Mouse (Mus musculus): ENCODE results near the gene Phf10. TPM values are rescaled to one million over a fixed set of nuclear protein-coding genes. Genes with fewer than 3 reads are reported as not detected.
A peak's percentile ranks its signal among the peaks of the same experiment; 100 is the strongest.
"Not testable (repeated sequence)": the region's sequence is repeated elsewhere in the genome, so short reads cannot be mapped to it uniquely, and the experiment has no call there.

Phf10 gene
- 28.0 and 28.7 TPM in 2 replicates for polyA plus RNA-seq (2015; fragmentation: Nextera tagmentation; extraction: Ambion mirVana)

GRCm38 (mm10) chr17:14960951-14961556 lies at the start of gene Phf10:
Gene Phf10 (minus strand): TSS chr17:14961273.
- not testable (repeated sequence) for H3K27ac ChIP-seq (ENCODE audit: low read length)

GRCm38 (mm10) chr17:15009706-15010413 lies 48.8 kb upstream of the Phf10 start, which contains the start of gene Gm3435:
Gene Gm3435 (plus strand): TSS chr17:15010176.
- H3K4me3 ChIP-seq (ENCODE audit: low read length); H3K9ac ChIP-seq (replicated peaks; ENCODE audit: low read length); H3K36me3 ChIP-seq (ENCODE audit: insufficient read depth, low read length); H3K4me2 ChIP-seq (replicated peaks; ENCODE audit: low read depth, low read length); H3K9me3 ChIP-seq (ENCODE audit: low read length); H3K4me1 ChIP-seq (ENCODE audit: insufficient read depth, low read length); H3K27ac ChIP-seq (ENCODE audit: low read length); H3K27me3 ChIP-seq (ENCODE audit: insufficient read depth, low read length): not testable (repeated sequence)
- no CpG with 5 or more reads among the region's 60 CpGs for WGBS
- ATAC-seq (ENCODE audit: low FRiP score, low TSS enrichment) = peak; percentile 98

More at GRCm38 (mm10) chr17:14960951-14961556, at the start of gene Phf10:
- H3K36me3 ChIP-seq (ENCODE audit: insufficient read depth, low read length); H3K4me1 ChIP-seq (ENCODE audit: insufficient read depth, low read length); H3K27me3 ChIP-seq (ENCODE audit: insufficient read depth, low read length); H3K9me3 ChIP-seq (ENCODE audit: low read length): not testable (repeated sequence)
- Histone ChIP-seq H3K9ac (replicated peaks; ENCODE audit: low read length) (peak within 1 kb of the TSS; percentile 83), H3K4me3 (ENCODE audit: low read length) (peak within 1 kb of the TSS; percentile 77), H3K4me2 (replicated peaks; ENCODE audit: low read depth, low read length) (peak within 1 kb of the TSS; percentile 92)
- WGBS = 0% methylated on average over 21 of the region's 100 CpGs
- ATAC-seq (ENCODE audit: low FRiP score, low TSS enrichment) = peak; percentile 87

DNA sequence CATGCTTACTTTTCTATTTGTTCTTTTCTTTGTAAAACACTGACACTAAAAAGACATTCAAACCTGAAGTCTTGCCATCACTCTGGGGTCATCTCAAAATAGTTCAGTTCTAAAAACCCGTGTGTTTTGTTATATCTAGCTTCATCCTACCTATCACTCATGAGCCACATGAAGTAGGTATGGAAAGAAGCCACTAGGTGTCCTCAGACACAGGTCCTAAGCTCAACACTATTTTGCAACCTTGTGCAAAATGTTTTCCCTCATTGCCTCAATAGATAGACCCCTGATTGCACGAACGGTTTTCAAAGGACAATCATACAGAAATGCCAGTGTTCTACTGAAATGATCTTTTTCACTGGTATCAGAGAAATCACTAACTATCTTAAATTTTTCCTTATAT lies 48.0 kb upstream of the Phf10 start:
- ATAC-seq (ENCODE audit: low FRiP score, low TSS enrichment); H3K27me3 ChIP-seq (ENCODE audit: insufficient read depth, low read length); H3K4me2 ChIP-seq (replicated peaks; ENCODE audit: low read depth, low read length); H3K4me3 ChIP-seq (ENCODE audit: low read length); H3K36me3 ChIP-seq (ENCODE audit: insufficient read depth, low read length); H3K27ac ChIP-seq (ENCODE audit: low read length); H3K4me1 ChIP-seq (ENCODE audit: insufficient read depth, low read length); H3K9ac ChIP-seq (replicated peaks; ENCODE audit: low read length); H3K9me3 ChIP-seq (ENCODE audit: low read length): not testable (repeated sequence)
- WGBS = no CpG with 5 or more reads among the region's 3 CpGs

- H3K9me3 ChIP-seq (ENCODE audit: low read length); H3K36me3 ChIP-seq (ENCODE audit: insufficient read depth, low read length); H3K27ac ChIP-seq (ENCODE audit: low read length); H3K9ac ChIP-seq (replicated peaks; ENCODE audit: low read length); H3K4me3 ChIP-seq (ENCODE audit: low read length); H3K27me3 ChIP-seq (ENCODE audit: insufficient read depth, low read length); H3K4me2 ChIP-seq (replicated peaks; ENCODE audit: low read depth, low read length); H3K4me1 ChIP-seq (ENCODE audit: insufficient read depth, low read length); ATAC-seq (ENCODE audit: low FRiP score, low TSS enrichment): not testable (repeated sequence)
- WGBS = no CpG with 5 or more reads among the region's 4 CpGs
Measured at GRCm38 (mm10) chr17:15000047-15000446, 39.0 kb upstream of the Phf10 start.

GRCm38 (mm10) chr17:14994140-14994539 lies 33.1 kb upstream of the Phf10 start:
- not testable (repeated sequence) for H3K4me3 ChIP-seq (ENCODE audit: low read length); H3K27ac ChIP-seq (ENCODE audit: low read length); H3K9me3 ChIP-seq (ENCODE audit: low read length); ATAC-seq (ENCODE audit: low FRiP score, low TSS enrichment); H3K36me3 ChIP-seq (ENCODE audit: insufficient read depth, low read length); H3K4me2 ChIP-seq (replicated peaks; ENCODE audit: low read depth, low read length); H3K27me3 ChIP-seq (ENCODE audit: insufficient read depth, low read length); H3K4me1 ChIP-seq (ENCODE audit: insufficient read depth, low read length); H3K9ac ChIP-seq (replicated peaks; ENCODE audit: low read length)
- WGBS = no CpG with 5 or more reads among the region's 5 CpGs

GRCm38 (mm10) chr17:14993139-14993832 lies 32.2 kb upstream of the Phf10 start:
- no CpG with 5 or more reads among the region's 47 CpGs for WGBS
- H3K4me1 ChIP-seq (ENCODE audit: insufficient read depth, low read length); H3K27ac ChIP-seq (ENCODE audit: low read length); H3K27me3 ChIP-seq (ENCODE audit: insufficient read depth, low read length); H3K4me2 ChIP-seq (replicated peaks; ENCODE audit: low read depth, low read length); H3K9ac ChIP-seq (replicated peaks; ENCODE audit: low read length); H3K36me3 ChIP-seq (ENCODE audit: insufficient read depth, low read length); H3K4me3 ChIP-seq (ENCODE audit: low read length); H3K9me3 ChIP-seq (ENCODE audit: low read length): not testable (repeated sequence)
- ATAC-seq (ENCODE audit: low FRiP score, low TSS enrichment) = peak; percentile 89

DNA sequence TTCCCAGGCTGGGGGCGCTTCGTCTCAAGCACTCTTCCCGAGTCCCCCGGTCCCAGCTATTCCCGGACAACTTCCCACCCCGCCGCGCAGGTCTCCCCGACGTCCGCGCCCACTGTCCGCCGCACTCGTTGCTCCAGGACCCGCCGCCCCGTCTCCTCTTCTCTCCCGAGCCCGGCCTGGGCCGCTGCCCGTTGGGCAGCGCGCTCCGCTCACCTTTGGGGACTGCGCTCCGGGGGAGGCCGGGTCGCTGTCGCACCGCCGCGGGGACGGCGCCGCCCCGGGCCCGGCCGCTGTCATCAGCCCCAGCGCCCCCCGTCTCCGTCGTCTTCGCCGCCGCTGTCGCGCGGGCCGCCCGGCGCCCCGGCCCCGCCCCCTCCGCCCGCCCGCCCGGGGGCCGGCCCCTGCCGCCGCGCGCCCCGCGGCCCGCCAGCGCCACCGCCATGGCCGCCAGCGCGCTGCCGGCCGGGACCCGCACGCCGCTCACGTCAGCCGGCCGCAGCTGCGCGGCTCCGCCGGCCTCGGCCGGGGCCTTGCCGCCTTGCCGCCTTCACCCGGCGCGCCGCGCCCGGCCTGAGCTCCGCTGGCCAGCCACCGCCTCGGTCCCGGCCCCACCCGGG lies 31.6 kb upstream of the Phf10 start:
- H3K27ac ChIP-seq (ENCODE audit: low read length); H3K36me3 ChIP-seq (ENCODE audit: insufficient read depth, low read length); H3K27me3 ChIP-seq (ENCODE audit: insufficient read depth, low read length); H3K4me1 ChIP-seq (ENCODE audit: insufficient read depth, low read length); H3K4me3 ChIP-seq (ENCODE audit: low read length); H3K9ac ChIP-seq (replicated peaks; ENCODE audit: low read length); H3K9me3 ChIP-seq (ENCODE audit: low read length); H3K4me2 ChIP-seq (replicated peaks; ENCODE audit: low read depth, low read length): not testable (repeated sequence)
- no CpG with 5 or more reads among the region's 98 CpGs for WGBS
- ATAC-seq (ENCODE audit: low FRiP score, low TSS enrichment) = peak; percentile 80

DNA sequence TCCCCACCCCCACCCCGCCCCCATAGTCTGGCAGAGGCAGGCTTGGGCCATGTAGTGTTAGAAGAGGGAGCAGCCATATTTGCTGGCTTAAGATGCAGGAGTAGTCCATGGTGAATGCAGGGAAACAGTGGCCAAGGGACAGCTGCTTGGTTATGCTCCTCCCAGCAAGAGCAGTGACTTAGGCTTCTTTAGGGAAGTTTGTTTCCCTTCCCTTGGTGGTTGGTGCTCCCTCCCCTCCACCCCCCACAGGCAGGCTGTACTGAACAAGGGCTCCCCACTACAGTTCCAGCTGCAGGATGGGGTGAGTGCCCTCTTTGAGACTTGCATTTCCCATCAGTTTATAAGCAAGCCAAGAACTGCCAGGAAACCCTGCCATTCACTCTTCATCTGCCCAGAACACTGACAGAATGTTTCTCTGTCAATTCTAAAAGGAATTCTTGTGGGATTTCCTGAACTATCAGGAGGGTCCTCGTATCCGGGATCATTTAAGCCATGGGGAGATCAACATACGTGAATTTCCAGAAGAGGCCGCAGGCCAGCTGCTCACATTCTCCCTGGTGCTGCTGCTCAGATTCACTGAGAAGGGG lies 29.1 kb upstream of the Phf10 start:
- not testable (repeated sequence) for H3K4me1 ChIP-seq (ENCODE audit: insufficient read depth, low read length); ATAC-seq (ENCODE audit: low FRiP score, low TSS enrichment)
- 94% methylated on average over 4 of the region's 5 CpGs for WGBS

DNA sequence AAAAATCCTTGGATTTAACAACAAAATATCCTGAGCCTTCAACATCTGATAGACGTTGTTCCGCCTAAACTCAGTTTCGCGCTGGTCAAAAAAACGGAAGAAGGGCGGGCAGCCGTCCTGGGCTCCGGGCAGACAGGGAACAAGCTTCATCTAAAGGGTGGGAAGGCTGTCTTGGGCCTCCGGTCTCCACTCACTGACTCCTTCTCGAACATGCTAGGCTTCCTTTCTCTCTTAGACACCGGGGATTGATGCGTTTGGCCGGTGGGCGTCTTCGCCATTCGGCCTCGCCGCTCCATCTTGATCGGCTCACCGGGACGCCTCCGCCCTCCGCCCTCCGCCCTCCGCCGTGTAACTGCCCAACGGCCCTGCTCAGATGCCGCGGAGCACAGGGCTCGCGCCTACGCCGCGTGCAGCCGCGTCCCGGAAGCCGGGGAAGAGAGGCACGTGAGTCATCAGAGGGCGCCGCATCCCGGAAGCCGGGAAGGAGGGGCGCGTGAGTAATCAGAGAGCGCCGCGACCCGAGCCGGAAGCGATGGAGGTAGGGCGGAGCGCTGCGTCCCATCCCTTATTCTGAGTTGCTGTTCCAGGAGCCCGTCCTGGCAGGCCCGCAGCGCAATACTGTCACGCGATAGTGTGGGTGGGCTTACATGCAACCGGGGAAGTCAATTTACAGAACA lies 17.4 kb upstream of the Phf10 start, which contains the start of the genes 9030025P20Rik and Gm3417:
Gene 9030025P20Rik (plus strand): TSS at position 107 of the 677 bp plus-strand sequence.
Gene Gm3417 (minus strand): TSS at position 429 of the 677 bp plus-strand sequence.
- not testable (repeated sequence) for H3K36me3 ChIP-seq (ENCODE audit: insufficient read depth, low read length); H3K4me3 ChIP-seq (ENCODE audit: low read length); H3K27ac ChIP-seq (ENCODE audit: low read length); H3K4me1 ChIP-seq (ENCODE audit: insufficient read depth, low read length); H3K9me3 ChIP-seq (ENCODE audit: low read length); H3K9ac ChIP-seq (replicated peaks; ENCODE audit: low read length); H3K27me3 ChIP-seq (ENCODE audit: insufficient read depth, low read length)
- peak; percentile 98 for ATAC-seq (ENCODE audit: low FRiP score, low TSS enrichment)
- no CpG with 5 or more reads among the region's 60 CpGs for WGBS
- H3K4me2 ChIP-seq (replicated peaks; ENCODE audit: low read depth, low read length) = 0 out of 2 replicates have a peak within 1 kb of the TSS, but pooled peaks have one; percentile 27

More for the DNA sequence above, 29.1 kb upstream of the Phf10 start:
- not testable (repeated sequence) for H3K4me2 ChIP-seq (replicated peaks; ENCODE audit: low read depth, low read length); H3K9me3 ChIP-seq (ENCODE audit: low read length); H3K4me3 ChIP-seq (ENCODE audit: low read length); H3K27ac ChIP-seq (ENCODE audit: low read length); H3K9ac ChIP-seq (replicated peaks; ENCODE audit: low read length); H3K27me3 ChIP-seq (ENCODE audit: insufficient read depth, low read length); H3K36me3 ChIP-seq (ENCODE audit: insufficient read depth, low read length)
